Mouse (Mus musculus): Measurements from ENCODE around the gene Gpr87. TPM values are rescaled to one million over a fixed set of nuclear protein-coding genes. Genes with fewer than 3 reads are reported as not detected.

Gpr87 gene
- total and polyA plus RNA-seq, 3 experiments, result not detected

- DNase-seq (ENCODE audit: low read depth, low spot score), result peak; percentile 52
- Histone ChIP-seq H3K9me3 (replicated peaks; ENCODE audit: insufficient read depth, low read length) (no peaks in the 10 kb centered on the region), H3K9ac (ENCODE audit: control insufficient read depth, low read depth, low read length, poor library complexity, severe bottlenecking) (no peak overlapping the region), H3K79me2 (ENCODE audit: control insufficient read depth, insufficient read depth, low read length, poor library complexity) (no peaks in the 10 kb centered on the region), H3K4me1 (ENCODE audit: control insufficient read depth in 1 of 2, insufficient read depth in 2 of 2, low read length in 2 of 2) (peaks cover 0 to 21% of the 10 kb centered on the region in 2 experiments; a peak in 3 of 4 replicates), H3K4me3 (ENCODE audit: control insufficient read depth in 1 of 2, insufficient read depth in 1 of 2, low read depth in 2 of 2, low read length in 2 of 2) (no peak overlapping the region), H3K27ac (ENCODE audit: control insufficient read depth, low read depth, low read length) (no peak overlapping the region), H3K36me3 (ENCODE audit: control insufficient read depth in 1 of 2, insufficient read depth in 2 of 2, low read length in 2 of 2) (peaks cover 0 to 30% of the 10 kb centered on the region in 2 experiments; a peak in 2 of 4 replicates), H3K27me3 (ENCODE audit: control insufficient read depth in 1 of 2, insufficient read depth in 2 of 2, low read length in 2 of 2) (no peaks in the 10 kb centered on the region)
- TF ChIP-seq UBTF (IDR thresholded peaks at IDR 0.05; ENCODE audit: borderline replicate concordance, insufficient read depth, low read depth, low read length) (no peak), TCF12 (IDR thresholded peaks at IDR 0.05; ENCODE audit: low read depth, low read length) (no peak), BHLHE40 (IDR thresholded peaks at IDR 0.05; ENCODE audit: borderline replicate concordance, low read depth, low read length) (no peak), ZNF384 (IDR thresholded peaks at IDR 0.05; ENCODE audit: low read depth, low read length) (0 out of 2 replicates have a peak, but pooled peaks have one; percentile 56), USF1 (IDR thresholded peaks at IDR 0.05; ENCODE audit: low read depth, low read length) (no peak), EP300 (IDR thresholded peaks at IDR 0.05; ENCODE audit: low read depth in 1 of 2, low read length in 2 of 2) (no peak; a peak in 1 of 4 replicates), E2F4 (IDR thresholded peaks at IDR 0.05; ENCODE audit: borderline replicate concordance, low read depth, low read length) (no peak), SIN3A (IDR thresholded peaks at IDR 0.05; ENCODE audit: low read length) (no peak), RCOR1 (IDR thresholded peaks at IDR 0.05; ENCODE audit: low read depth, low read length) (0 out of 2 replicates have a peak, but pooled peaks have one; percentile 61), CHD2 (IDR thresholded peaks at IDR 0.05; ENCODE audit: low read length) (no peak), ETS1 (IDR thresholded peaks at IDR 0.05; ENCODE audit: low read depth, low read length) (peak; percentile 56; the same call in 1 of the 2 replicates), NELFE (IDR thresholded peaks at IDR 0.05; ENCODE audit: low read depth, low read length) (no peak), ELF1 (IDR thresholded peaks at IDR 0.05; ENCODE audit: low read depth, low read length) (no peak), TBP (IDR thresholded peaks at IDR 0.05; ENCODE audit: low read depth, low read length) (no peak), CTCF (IDR thresholded peaks at IDR 0.05 in 2 of 3, conservative IDR thresholded peaks at IDR 0.05 in 1 of 3; ENCODE audit: control insufficient read depth in 1 of 3, insufficient read depth in 1 of 3, low read depth in 2 of 3, low read length in 3 of 3, poor library complexity in 1 of 3, severe bottlenecking in 1 of 3) (no peak), GATA1 (IDR thresholded peaks at IDR 0.05; ENCODE audit: low read depth, low read length) (peak; percentile 69), NRF1 (IDR thresholded peaks at IDR 0.05; ENCODE audit: insufficient read depth, low read depth, low read length, poor library complexity, severe bottlenecking) (no peak), RAD21 (IDR thresholded peaks at IDR 0.05; ENCODE audit: low read depth, low read length) (no peak), MYC (IDR thresholded peaks at IDR 0.05; ENCODE audit: low read depth, low read length) (no peak), MEF2A (IDR thresholded peaks at IDR 0.05; ENCODE audit: extremely low read depth, insufficient replicate concordance, low read depth, low read length, poor library complexity, severe bottlenecking) (no peak), MXI1 (IDR thresholded peaks at IDR 0.05; ENCODE audit: low read depth, low read length) (no peak), POLR2A (IDR thresholded peaks at IDR 0.05; ENCODE audit: control insufficient read depth in 1 of 2, insufficient read depth in 1 of 2, low read depth in 1 of 2, low read length in 2 of 2, poor library complexity in 1 of 2) (no peak), POLR2AphosphoS5 (IDR thresholded peaks at IDR 0.05; ENCODE audit: borderline replicate concordance, low read depth, low read length) (no peak), ZKSCAN1 (IDR thresholded peaks at IDR 0.05; ENCODE audit: low read depth, low read length) (no peak), GABPA (IDR thresholded peaks at IDR 0.05; ENCODE audit: low read depth, low read length) (no peak), ZMIZ1 (IDR thresholded peaks at IDR 0.05; ENCODE audit: low read depth, low read length) (no peak), USF2 (IDR thresholded peaks at IDR 0.05; ENCODE audit: borderline replicate concordance in 1 of 2, insufficient read depth in 1 of 2, low read depth in 1 of 2, low read length in 2 of 2) (no peak)
Measured at GRCm38 (mm10) chr3:59131966-59132365, 62.9 kb downstream of the Gpr87 start.
